Mouse (Mus musculus) stomach, postnatal 0 days (tissue): ENCODE measurements at regions not wholly inside any gene's neighbourhood (a gene's known extent, or its start where the extent isn't known, plus 50 kb on each side); places are given as distances from the start of the nearest gene placed in this dataset.

Experiments used
- CTCF ChIP-seq: IDR thresholded peaks from 2 replicates; pipeline ENCODE4 v1.5.1; 2016; ENCODE audit warnings: antibody characterized with exemption, low read depth, mild to moderate bottlenecking, moderate library complexity
- EP300 ChIP-seq: optimal IDR thresholded peaks from 2 replicates; pipeline ENCODE3; 2016; ENCODE audit warnings: antibody characterized with exemption

GRCm38 (mm10) chr14:25213056-25213455 lies 245.9 kb upstream of the Zmiz1 start:
- TF ChIP-seq CTCF (no peak), EP300 (no peak)
